Mouse (Mus musculus): ENCODE results near the gene Pcdh7.

The Pcdh7 gene

GRCm38 (mm10) chr5:57717906-57718875 lies at the start of gene Pcdh7:
TSS of gene Pcdh7 (plus strand) at chr5:57717967.
- peak; percentile 33 for DNase-seq (ENCODE audit: low spot score)

- DNase-seq (ENCODE audit: low spot score): peak; percentile 6
Measured at GRCm38 (mm10) chr5:57676970-57677369, 40.8 kb upstream of the Pcdh7 start.

- DNase-seq (ENCODE audit: low spot score): no peak
Measured at GRCm38 (mm10) chr5:57708396-57708795, 9.4 kb upstream of the Pcdh7 start.

GRCm38 (mm10) chr5:57713980-57714379 lies 3.8 kb upstream of the Pcdh7 start:
- DNase-seq (ENCODE audit: low spot score): no peak

GRCm38 (mm10) chr5:57714621-57715523 lies 2.9 kb upstream of the Pcdh7 start:
- peak; percentile 30 for DNase-seq (ENCODE audit: low spot score)

GRCm38 (mm10) chr5:57715524-57716400 lies 2.0 kb upstream of the Pcdh7 start:
- DNase-seq (ENCODE audit: low spot score): peak; percentile 64

- DNase-seq (ENCODE audit: low spot score): no peak
Measured at GRCm38 (mm10) chr5:57716421-57717237, 1.1 kb upstream of the Pcdh7 start.

GRCm38 (mm10) chr5:57717238-57717905 lies 395 bp upstream of the Pcdh7 start:
- DNase-seq (ENCODE audit: low spot score): peak; percentile 46

GRCm38 (mm10) chr5:57718876-57719593 lies 1.3 kb downstream of the Pcdh7 start:
- DNase-seq (ENCODE audit: low spot score): no peak

GRCm38 (mm10) chr5:57719594-57720185 lies 1.9 kb downstream of the Pcdh7 start:
- no peak for DNase-seq (ENCODE audit: low spot score)

GRCm38 (mm10) chr5:57720206-57720880 lies 2.6 kb downstream of the Pcdh7 start:
- DNase-seq (ENCODE audit: low spot score): no peak

GRCm38 (mm10) chr5:57721148-57721712 lies 3.5 kb downstream of the Pcdh7 start:
- DNase-seq (ENCODE audit: low spot score): no peak

- DNase-seq (ENCODE audit: low spot score): no peak
Measured at GRCm38 (mm10) chr5:57721927-57722326, 4.2 kb downstream of the Pcdh7 start.

- no peak for DNase-seq (ENCODE audit: low spot score)
Measured at GRCm38 (mm10) chr5:57733451-57733850, 15.7 kb downstream of the Pcdh7 start.

GRCm38 (mm10) chr5:57735723-57736122 lies 18.0 kb downstream of the Pcdh7 start:
- no peak for DNase-seq (ENCODE audit: low spot score)

GRCm38 (mm10) chr5:57742924-57743323 lies 25.2 kb downstream of the Pcdh7 start:
- no peak for DNase-seq (ENCODE audit: low spot score)

- no peak for DNase-seq (ENCODE audit: low spot score)
Measured at GRCm38 (mm10) chr5:57743956-57744661, 26.3 kb downstream of the Pcdh7 start.
